Mouse (Mus musculus) gastrocnemius, adult 2 months (tissue): ENCODE results near the gene Hoxc4. TPM values are rescaled to one million over a fixed set of nuclear protein-coding genes. Genes with fewer than 3 reads are reported as not detected.
A peak's percentile ranks its signal among the peaks of the same experiment; 100 is the strongest.

ENCODE experiments used
- DNase-seq: peaks from one replicate; pipeline ENCODE4 v3.0.0; 2022
- H3K27ac ChIP-seq: fragments of 200-600 bp; 2 replicates; pipeline ENCODE4 v1.8.1; 2022; ENCODE audit warnings: mild to moderate bottlenecking
- H3K4me3 ChIP-seq: fragments of 200-600 bp; 2 replicates; pipeline ENCODE4 v1.8.1; 2022; ENCODE audit warnings: mild to moderate bottlenecking, moderate library complexity
- CTCF ChIP-seq: fragments of 200-600 bp; IDR thresholded peaks from 2 replicates; pipeline ENCODE4 v1.8.1; 2022; ENCODE audit warnings: antibody characterized with exemption, mild to moderate bottlenecking, moderate library complexity
- intact Hi-C: fragments of 180-260 bp; cut with DNase I; formaldehyde crosslinking; loops from one replicate; pipeline ENCODE4 v1.15.1; 2025
- long read RNA-seq, 2 experiments: library from polyadenylated mRNA; stranded (forward); transcript quantifications; one replicate each; pipeline ENCODE4 v2.0.0; 2021
- total RNA-seq, 2 experiments: library from RNA; stranded (reverse); gene quantifications; 2 replicates each; pipeline ENCODE4 v1.2.3; 2021

The Hoxc4 gene
- total RNA-seq, result 1 to 10 TPM; 4.3 to 4.6 TPM
- long read RNA-seq, experiment 1, partial matches to known transcripts, result 0 of 2 reads
- long read RNA-seq, experiment 1, other reads (novel, unspliced or antisense), result 2 of 2 reads
- long read RNA-seq, experiment 2, partial matches to known transcripts, result 1 of 3 reads
- long read RNA-seq, experiment 2, other reads (novel, unspliced or antisense), result 2 of 3 reads

DNA sequence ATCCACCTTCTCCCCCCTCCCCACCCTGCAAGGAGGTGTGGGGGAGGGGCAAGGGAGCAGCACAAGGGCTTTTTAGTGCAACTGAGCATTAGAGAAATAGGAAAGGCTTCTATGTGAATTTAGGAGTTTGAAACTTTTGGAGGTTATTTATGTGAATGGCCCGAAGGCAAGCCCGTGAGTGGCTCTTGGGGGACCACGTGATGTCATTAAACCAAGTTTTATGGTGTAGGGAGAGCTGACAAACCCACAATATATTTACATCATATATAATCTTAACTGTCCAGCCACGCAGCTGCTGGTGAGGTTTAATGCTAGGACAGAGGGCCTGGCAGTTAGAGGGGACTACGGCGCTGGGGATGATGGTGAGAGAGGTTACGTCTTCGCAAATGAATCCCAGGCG is at the start of gene Hoxc4:
Gene Hoxc4, plus strand, starts transcription at position 299 of the 400 bp plus-strand sequence.
- intact Hi-C loops, result no loop called here
- Histone ChIP-seq H3K27ac (no peak within 1 kb of the TSS), H3K4me3 (no peak within 1 kb of the TSS)
- DNase-seq, result no peak
- no peak for TF ChIP-seq CTCF

GRCm38 (mm10) chr15:102969296-102969695 is 49.4 kb upstream of the Hoxc4 start:
- DNase-seq, result no peak
- no peak for TF ChIP-seq CTCF
- Histone ChIP-seq H3K27ac (peak overlapping the region; percentile 99), H3K4me3 (peak overlapping the region; percentile 93)
- intact Hi-C loops, result loop anchor here (5.0 kb wide), 1 partner anchor 338 kb away; no protein-coding TSS in a partner anchor

GRCm38 (mm10) chr15:102970740-102971139 is 48.0 kb upstream of the Hoxc4 start:
- TF ChIP-seq CTCF, result peak; percentile 52
- Histone ChIP-seq H3K27ac (peak overlapping the region; percentile 99), H3K4me3 (peak overlapping the region; percentile 53)
- intact Hi-C loops, result no loop called here
- peak; percentile 59 for DNase-seq

DNA sequence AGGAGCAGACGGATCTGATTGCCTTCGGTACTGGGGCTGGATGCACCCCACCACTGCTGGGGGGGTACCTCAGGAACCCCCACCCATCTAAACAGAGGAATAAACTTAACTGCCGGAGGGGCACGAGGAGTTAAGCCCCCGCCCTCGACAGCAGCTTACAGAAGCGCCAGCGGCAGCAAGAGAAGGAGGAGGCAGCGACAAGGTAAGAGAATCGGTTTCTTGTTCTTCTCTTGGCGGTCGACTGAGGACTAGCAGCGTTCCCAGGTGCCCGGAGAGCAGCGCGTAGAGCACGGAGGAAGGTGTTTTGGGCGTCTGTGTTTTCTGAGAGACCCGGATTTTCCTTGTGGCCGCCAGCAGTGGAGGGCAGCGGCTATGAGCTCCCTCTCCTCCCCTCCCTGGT is 46.5 kb upstream of the Hoxc4 start:
- TF ChIP-seq CTCF, result no peak
- peak overlapping the region; percentile 99 for H3K27ac ChIP-seq
- H3K4me3 ChIP-seq, result peak overlapping the region; percentile 65
- DNase-seq, result no peak
- intact Hi-C loops, result no loop called here

- intact Hi-C loops, result no loop called here
- no peak for TF ChIP-seq CTCF
- H3K4me3 ChIP-seq, result peak overlapping the region; percentile 65
- DNase-seq, result no peak
- peak overlapping the region; percentile 99 for H3K27ac ChIP-seq
These were observed 46.0 kb upstream of the Hoxc4 start for GRCm38 (mm10) chr15:102972753-102973152.

- peak; percentile 16 for DNase-seq
- no peak for TF ChIP-seq CTCF
- Histone ChIP-seq H3K27ac (peak overlapping the region; percentile 91), H3K4me3 (peak overlapping the region; percentile 85)
- intact Hi-C loops, result no loop called here
These were observed 43.7 kb upstream of the Hoxc4 start for GRCm38 (mm10) chr15:102975034-102975433.

DNA sequence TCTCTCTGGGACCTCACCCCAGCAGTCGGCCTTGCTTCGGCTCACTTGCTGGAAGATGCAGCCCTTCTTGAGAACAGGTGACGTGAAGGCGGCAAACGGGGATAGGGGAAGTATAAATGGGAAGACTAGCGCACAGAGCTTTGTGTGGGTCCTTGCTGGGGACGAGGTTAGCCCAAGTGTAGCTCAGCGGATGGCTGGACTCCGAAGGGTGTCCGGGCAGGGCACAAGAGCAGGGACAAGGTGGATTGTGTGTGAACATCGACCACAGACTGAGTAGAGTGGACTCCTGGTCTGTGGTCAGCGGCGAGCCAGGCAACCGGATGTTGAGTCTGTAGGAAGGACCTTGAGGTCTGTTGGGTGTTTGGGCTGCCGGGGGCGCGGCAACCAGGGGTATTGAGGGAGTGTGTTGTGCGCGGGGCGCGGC is 43.0 kb upstream of the Hoxc4 start:
- Histone ChIP-seq H3K27ac (peak overlapping the region; percentile 91), H3K4me3 (peak overlapping the region; percentile 85)
- peak; percentile 69 for DNase-seq
- no peak for TF ChIP-seq CTCF
- intact Hi-C loops, result no loop called here

DNA sequence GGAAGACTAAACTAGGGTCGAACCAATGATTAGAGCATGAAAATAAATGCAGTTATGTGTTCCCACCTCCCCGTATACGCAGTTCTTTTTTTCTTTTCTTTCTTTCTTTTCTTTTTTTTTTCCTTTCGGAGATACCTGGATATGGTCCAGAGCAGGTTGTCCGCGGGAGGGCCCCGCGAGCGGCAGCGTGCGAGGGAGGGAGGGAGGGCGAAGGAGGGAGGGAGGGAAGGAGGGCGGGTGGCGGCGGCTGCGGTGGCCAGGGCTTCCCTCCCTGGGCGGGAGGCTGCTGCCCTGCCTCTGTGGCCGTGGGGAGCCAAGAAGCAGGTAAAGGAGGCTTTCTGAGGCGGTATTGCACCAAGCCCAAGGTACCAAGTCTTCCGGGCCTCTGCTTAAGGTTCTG is 42.6 kb upstream of the Hoxc4 start, which contains the start of gene Hoxc9:
Gene Hoxc9, plus strand, starts transcription at position 269 of the 400 bp plus-strand sequence.
- peak within 1 kb of the TSS; percentile 91 for H3K27ac ChIP-seq
- no peak for TF ChIP-seq CTCF
- DNase-seq, result peak; percentile 67
- peak within 1 kb of the TSS; percentile 85 for H3K4me3 ChIP-seq
- intact Hi-C loops, result no loop called here

DNA sequence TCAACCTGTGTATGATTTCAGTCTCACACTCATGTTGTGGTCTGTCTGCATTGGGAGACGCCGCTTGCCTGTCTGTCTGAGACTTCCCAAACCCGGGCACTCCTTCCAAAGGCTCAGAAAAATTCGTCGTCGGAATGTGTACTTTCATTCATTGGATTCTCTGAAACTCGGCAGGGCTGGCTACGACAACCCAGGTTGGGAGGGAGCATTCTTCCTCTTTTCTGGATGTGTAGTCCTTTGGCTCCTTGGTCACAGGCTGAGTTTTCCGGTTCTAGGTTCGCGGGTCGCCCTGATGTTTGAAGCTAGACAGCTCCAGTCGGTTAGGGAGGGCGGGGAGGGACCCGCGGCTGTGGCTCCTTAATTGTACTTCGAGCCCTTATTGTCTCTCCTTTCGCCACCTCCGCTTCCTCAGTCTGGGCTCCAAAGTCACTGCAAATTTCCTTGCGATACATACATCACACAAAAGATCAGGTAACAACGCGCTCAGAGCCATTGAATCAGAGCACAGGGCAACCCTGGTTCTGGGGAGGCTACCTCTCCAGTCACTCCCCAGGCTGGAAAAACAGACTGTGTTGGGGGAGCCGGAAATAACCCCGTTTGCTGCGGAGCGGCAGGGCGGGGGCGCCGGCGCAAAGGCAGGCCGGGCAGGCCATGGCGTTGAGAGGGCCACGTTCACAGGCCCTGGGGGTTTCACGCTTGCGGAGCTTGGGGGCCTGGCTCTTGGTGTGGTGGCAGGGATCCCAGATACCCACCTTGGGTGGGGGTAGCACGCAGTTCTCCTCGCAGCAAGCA is 41.9 kb upstream of the Hoxc4 start:
- Histone ChIP-seq H3K4me3 (peak overlapping the region; percentile 85), H3K27ac (peak overlapping the region; percentile 91)
- no peak for TF ChIP-seq CTCF
- intact Hi-C loops, result no loop called here
- DNase-seq, result peak; percentile 72

GRCm38 (mm10) chr15:102977423-102977974 is 41.2 kb upstream of the Hoxc4 start:
- no peak for TF ChIP-seq CTCF
- intact Hi-C loops, result no loop called here

GRCm38 (mm10) chr15:102978615-102979515 is 39.9 kb upstream of the Hoxc4 start:
- no peak for TF ChIP-seq CTCF
- peak; percentile 66 for DNase-seq
- Histone ChIP-seq H3K4me3 (peak overlapping the region; percentile 85), H3K27ac (peak overlapping the region; percentile 91)
- intact Hi-C loops, result no loop called here

More at GRCm38 (mm10) chr15:102977423-102977974, 41.2 kb upstream of the Hoxc4 start:
- DNase-seq, result peak; percentile 42
- Histone ChIP-seq H3K27ac (peak overlapping the region; percentile 91), H3K4me3 (peak overlapping the region; percentile 85)

DNA sequence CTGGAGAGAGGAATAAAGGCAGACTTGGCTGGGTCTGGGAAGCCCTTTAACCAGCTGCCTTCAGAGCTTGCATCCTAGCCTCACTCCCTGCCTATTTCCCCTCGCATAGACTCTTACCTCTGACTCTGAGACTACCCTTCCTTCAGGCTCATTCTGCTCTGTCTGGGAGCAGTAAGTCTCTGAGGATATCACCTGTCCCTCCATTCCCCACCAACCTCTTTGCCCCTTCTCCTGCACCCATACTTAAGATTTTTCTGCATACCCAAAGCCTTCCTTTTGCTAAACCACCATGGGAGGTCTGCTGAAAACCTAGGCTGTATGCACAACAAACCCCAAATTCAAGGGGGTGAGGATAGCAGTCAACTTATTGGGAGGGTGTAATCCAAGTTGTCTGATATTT is 38.8 kb upstream of the Hoxc4 start:
- intact Hi-C loops, result loop anchor here (2.0 kb wide), 1 partner anchor 13 kb away; the partner anchor contains the start of genes Hoxc10 and Hoxc5
- peak overlapping the region; percentile 81 for H3K4me3 ChIP-seq
- peak overlapping the region; percentile 91 for H3K27ac ChIP-seq
- DNase-seq, result peak; percentile 12
- no peak for TF ChIP-seq CTCF
